Mouse (Mus musculus): Measurements from ENCODE around the gene Zfp296.

- TF ChIP-seq CTCF (conservative IDR thresholded peaks at IDR 0.05; ENCODE audit: low read length) (no peak), POU5F1 (IDR thresholded peaks at IDR 0.05; ENCODE audit: borderline replicate concordance, low read length) (no peak)
Measured at GRCm38 (mm10) chr7:19600562-19600961, 23.5 kb downstream of the Zfp296 start.

Measured in E14TG2a.4 (cell line).